Mouse (Mus musculus) cerebellum, adult 8-10 months (tissue): ENCODE data around the gene Six3.

Experiments used
- DNase-seq: peaks from one replicate; pipeline ENCODE4 v3.0.0; 2022

Gene Six3

GRCm38 (mm10) chr17:85627751-85628150 lies 14.3 kb downstream of the Six3 start:
- no peak for DNase-seq

GRCm38 (mm10) chr17:85628811-85629210 lies 15.4 kb downstream of the Six3 start:
- no peak for DNase-seq

- DNase-seq, result no peak
These were observed 16.0 kb downstream of the Six3 start for GRCm38 (mm10) chr17:85629396-85629795.

- DNase-seq, result no peak
These were observed 17.1 kb downstream of the Six3 start for GRCm38 (mm10) chr17:85630296-85631050.

GRCm38 (mm10) chr17:85631106-85631505 lies 17.7 kb downstream of the Six3 start:
- DNase-seq, result no peak

GRCm38 (mm10) chr17:85633619-85634018 lies 20.2 kb downstream of the Six3 start:
- DNase-seq, result peak; percentile 77

GRCm38 (mm10) chr17:85637876-85638275 lies 24.5 kb downstream of the Six3 start:
- DNase-seq, result no peak

- no peak for DNase-seq
These were observed 31.9 kb downstream of the Six3 start for GRCm38 (mm10) chr17:85645312-85645711.

GRCm38 (mm10) chr17:85645718-85646665 lies 32.6 kb downstream of the Six3 start:
- no peak for DNase-seq

- DNase-seq, result peak; percentile 27
These were observed 46.6 kb downstream of the Six3 start for GRCm38 (mm10) chr17:85660016-85660415.

GRCm38 (mm10) chr17:85661521-85661920 lies 48.1 kb downstream of the Six3 start:
- DNase-seq, result no peak

- DNase-seq, result no peak
These were observed 50.8 kb downstream of the Six3 start for GRCm38 (mm10) chr17:85664202-85664601.

GRCm38 (mm10) chr17:85664618-85665320 lies 51.4 kb downstream of the Six3 start:
- peak; percentile 62 for DNase-seq
